Mouse (Mus musculus) cerebellum, adult 11 months (tissue): ENCODE measurements around the gene Dpysl4.

Source experiments
- DNase-seq: peaks from one replicate; pipeline ENCODE4 v3.0.0; 2022

The Dpysl4 gene

GRCm38 (mm10) chr7:139085629-139086194, at the start of gene Dpysl4:
TSS of gene Dpysl4 (plus strand) at chr7:139086001.
- DNase-seq, result peak; percentile 92

- DNase-seq, result no peak
Observed at GRCm38 (mm10) chr7:139063406-139063805, 22.4 kb upstream of the Dpysl4 start.

- peak; percentile 83 for DNase-seq
Observed at GRCm38 (mm10) chr7:139068182-139068623, 17.6 kb upstream of the Dpysl4 start.

- DNase-seq, result no peak
Observed at GRCm38 (mm10) chr7:139074189-139074588, 11.6 kb upstream of the Dpysl4 start.

- DNase-seq, result no peak
Observed at GRCm38 (mm10) chr7:139075054-139075794, 10.6 kb upstream of the Dpysl4 start.

GRCm38 (mm10) chr7:139077283-139077682, 8.5 kb upstream of the Dpysl4 start:
- DNase-seq, result no peak

GRCm38 (mm10) chr7:139078181-139078580, 7.6 kb upstream of the Dpysl4 start:
- no peak for DNase-seq

- DNase-seq, result no peak
Observed at GRCm38 (mm10) chr7:139079141-139079540, 6.7 kb upstream of the Dpysl4 start.

GRCm38 (mm10) chr7:139080714-139081113, 5.1 kb upstream of the Dpysl4 start:
- DNase-seq, result no peak

- DNase-seq, result no peak
Observed at GRCm38 (mm10) chr7:139081158-139081557, 4.6 kb upstream of the Dpysl4 start.

GRCm38 (mm10) chr7:139082281-139082680, 3.5 kb upstream of the Dpysl4 start:
- DNase-seq, result no peak

- no peak for DNase-seq
Observed at GRCm38 (mm10) chr7:139084316-139084715, 1.5 kb upstream of the Dpysl4 start.

- no peak for DNase-seq
Observed at GRCm38 (mm10) chr7:139086195-139087158, 676 bp downstream of the Dpysl4 start.

GRCm38 (mm10) chr7:139087801-139088200, 2.0 kb downstream of the Dpysl4 start:
- no peak for DNase-seq

- no peak for DNase-seq
Observed at GRCm38 (mm10) chr7:139089892-139090874, 4.4 kb downstream of the Dpysl4 start.

GRCm38 (mm10) chr7:139091681-139092080, 5.9 kb downstream of the Dpysl4 start:
- no peak for DNase-seq

GRCm38 (mm10) chr7:139092676-139093075, 6.9 kb downstream of the Dpysl4 start:
- no peak for DNase-seq

GRCm38 (mm10) chr7:139093124-139093523, 7.3 kb downstream of the Dpysl4 start:
- DNase-seq, result peak; percentile 85

GRCm38 (mm10) chr7:139093781-139094180, 8.0 kb downstream of the Dpysl4 start:
- no peak for DNase-seq

GRCm38 (mm10) chr7:139094761-139095160, 9.0 kb downstream of the Dpysl4 start:
- DNase-seq, result peak; percentile 95

GRCm38 (mm10) chr7:139095282-139095681, 9.5 kb downstream of the Dpysl4 start:
- no peak for DNase-seq

- no peak for DNase-seq
Observed at GRCm38 (mm10) chr7:139096399-139096798, 10.6 kb downstream of the Dpysl4 start.
